Mouse (Mus musculus): ENCODE measurements around the gene Map4k5.

The Map4k5 gene

DNA sequence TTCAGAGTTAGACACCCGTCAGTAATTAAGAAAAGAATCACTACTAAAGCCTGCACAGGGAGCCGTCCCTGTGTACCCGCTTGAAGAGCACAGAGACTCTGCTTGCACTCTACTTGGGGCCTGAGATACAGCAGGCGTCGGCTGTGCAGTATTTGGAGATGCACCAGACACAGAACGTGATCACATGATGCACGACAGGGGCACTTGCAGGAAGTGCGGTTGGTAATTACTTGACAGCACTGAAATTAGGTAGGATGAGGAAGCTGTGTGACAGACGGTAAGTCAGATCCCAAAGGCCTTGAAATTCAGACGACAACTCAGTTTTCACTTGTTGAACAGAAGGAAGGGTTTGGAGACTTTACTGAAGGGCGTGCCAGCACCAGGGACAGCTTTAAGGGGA is 54.6 kb downstream of the Map4k5 start:
- DNase-seq = no peak

- no peak for DNase-seq
Measured at GRCm38 (mm10) chr12:69833982-69834604, 58.9 kb downstream of the Map4k5 start.

GRCm38 (mm10) chr12:69831239-69831910 is 61.6 kb downstream of the Map4k5 start:
- DNase-seq = no peak

DNA sequence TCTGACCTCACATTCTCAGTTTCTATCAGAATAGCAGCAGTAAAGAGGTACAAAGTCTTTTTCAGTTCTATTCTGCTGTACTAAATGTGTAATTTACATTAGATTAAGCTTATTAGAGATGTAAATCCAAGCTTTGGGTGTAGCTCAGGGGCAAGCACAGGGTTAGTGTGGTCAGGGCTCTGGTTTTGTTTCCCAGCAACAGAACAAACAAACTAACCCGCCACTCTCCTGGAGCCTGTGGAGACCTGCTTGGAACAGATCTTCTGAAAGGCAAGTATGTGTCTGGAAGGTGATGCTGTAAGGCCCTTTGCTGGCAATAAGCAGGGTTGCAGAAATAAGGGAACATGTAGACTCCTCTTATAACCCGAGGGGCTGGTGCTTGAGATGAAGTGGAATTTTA is 64.8 kb downstream of the Map4k5 start:
- DNase-seq = no peak

DNA sequence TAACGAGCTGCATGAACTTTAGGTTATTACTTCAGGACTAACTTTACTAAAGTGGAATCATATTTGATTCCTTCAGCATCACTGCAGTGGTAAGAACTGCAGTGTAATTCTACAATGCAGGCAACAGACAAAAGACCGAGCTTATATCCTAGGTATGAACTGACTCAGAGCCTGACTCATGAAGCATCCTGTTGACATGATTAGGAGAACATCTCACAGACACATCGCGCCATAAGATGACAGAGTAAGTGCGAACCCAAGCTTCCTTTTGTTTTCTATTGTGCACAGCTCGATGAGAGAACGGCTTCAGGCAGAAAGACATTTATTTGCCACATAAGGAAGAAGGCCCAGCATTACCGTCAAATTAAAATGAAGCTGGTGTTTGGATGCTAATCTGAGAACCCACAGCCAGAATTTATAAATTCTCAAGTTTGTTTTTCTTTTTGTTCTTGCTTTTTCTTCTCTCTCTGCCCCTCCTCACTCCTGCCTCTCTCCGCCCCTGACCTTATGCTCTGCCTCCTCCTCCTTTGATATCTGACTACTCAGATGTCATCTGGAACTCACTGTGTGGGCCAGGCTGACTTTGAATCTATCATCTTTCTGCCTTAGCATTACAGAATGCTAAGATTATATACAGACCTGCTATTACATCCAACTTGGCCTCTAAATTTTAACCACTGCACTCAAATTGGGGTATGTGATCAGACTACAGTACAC is 68.0 kb downstream of the Map4k5 start:
- no peak for DNase-seq

DNA sequence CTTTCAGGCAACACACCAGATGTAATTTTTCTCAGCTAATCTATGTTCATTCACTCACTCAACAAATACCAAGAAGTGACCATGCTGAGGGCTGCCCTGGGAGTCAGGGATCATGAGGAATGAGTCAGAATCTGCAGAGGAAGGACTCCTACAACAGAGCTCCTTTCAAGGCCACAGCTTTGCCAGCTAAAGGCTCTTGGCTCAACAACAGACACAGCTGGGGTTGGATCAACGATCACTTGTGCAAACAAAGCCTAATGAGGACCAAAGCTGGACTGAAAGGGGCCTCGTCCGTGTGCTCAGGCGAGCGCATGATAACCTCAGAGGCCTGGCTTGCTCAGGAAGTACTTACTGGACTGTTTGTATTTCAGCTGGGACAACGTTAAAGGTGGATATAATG is 78.7 kb downstream of the Map4k5 start:
- DNase-seq = no peak

- DNase-seq = no peak
Measured at GRCm38 (mm10) chr12:69813596-69813995, 79.4 kb downstream of the Map4k5 start.

GRCm38 (mm10) chr12:69812986-69813385 is 80.0 kb downstream of the Map4k5 start:
- no peak for DNase-seq

GRCm38 (mm10) chr12:69811976-69812375 is 81.0 kb downstream of the Map4k5 start:
- no peak for DNase-seq

- DNase-seq = no peak
Measured at GRCm38 (mm10) chr12:69809439-69809838, 83.6 kb downstream of the Map4k5 start.

DNA sequence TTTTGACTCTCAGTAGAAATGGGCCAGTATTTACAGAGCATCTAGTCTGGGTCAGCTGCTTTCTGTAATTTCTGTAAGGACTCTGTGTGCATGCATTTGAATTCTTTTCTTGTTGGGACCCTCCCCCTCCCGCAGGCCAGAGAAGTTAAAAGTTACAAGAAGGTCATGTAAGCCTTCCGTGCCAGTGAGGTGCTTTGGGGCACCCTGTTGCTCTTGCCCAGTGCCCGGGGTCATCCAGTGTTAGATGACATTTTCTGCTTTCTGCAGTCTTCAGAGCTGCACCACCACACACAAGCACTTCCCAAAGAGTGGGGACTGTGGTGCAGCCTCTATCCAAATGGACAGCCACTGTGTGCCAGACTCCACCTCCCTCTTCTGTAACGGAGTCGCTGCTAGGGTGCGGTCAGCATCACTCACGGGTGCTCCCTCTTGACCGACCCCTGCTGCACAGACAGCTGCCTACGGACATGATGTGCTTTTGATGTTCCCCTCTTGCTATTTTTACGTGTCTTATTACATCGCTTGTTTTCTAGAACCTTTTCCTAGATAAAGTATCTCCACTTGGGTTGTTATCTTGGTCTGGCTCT is 85.5 kb downstream of the Map4k5 start:
- DNase-seq = peak in 1 of 2 experiments; percentile 55

DNA sequence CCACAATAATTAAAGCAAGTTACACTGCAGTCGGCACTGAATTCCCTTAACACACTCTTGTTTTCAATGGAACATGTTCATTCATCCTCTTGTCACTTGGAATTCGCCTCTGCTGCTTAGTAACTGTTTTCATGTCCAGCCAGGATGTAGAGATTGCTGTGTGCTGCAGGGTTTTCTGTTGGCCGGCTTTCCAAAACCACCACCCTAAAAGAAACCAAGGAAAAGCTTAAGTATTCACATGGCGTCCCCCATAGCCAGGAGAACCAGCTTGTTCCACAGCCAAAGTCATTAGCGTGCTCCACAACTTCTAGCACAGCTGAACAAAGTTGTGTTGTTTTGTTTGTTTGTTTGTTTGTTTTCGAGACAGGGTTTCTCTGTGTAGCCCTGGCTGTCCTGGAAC is 87.9 kb downstream of the Map4k5 start:
- no peak for DNase-seq

- DNase-seq = no peak
Measured at GRCm38 (mm10) chr12:69804393-69805070, 88.5 kb downstream of the Map4k5 start.

DNA sequence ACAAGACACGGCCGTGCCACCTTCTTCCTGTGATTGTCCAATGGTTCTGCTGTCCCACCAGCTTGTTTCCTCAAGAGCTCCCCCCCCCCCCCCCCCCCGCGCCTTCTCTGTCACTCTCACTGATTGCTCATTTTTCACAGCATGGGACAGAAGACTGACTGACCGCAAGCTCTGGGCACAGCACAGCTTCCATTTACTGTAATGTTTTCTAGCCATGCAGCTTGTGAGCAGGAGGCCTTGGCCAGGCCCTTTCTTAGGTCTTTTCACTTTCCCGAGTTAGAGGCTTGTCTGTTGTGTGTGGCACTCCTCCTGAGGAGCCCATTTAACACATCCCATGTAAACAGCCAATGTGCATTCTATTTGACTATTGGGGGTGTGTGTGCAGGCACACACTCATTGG is 89.8 kb downstream of the Map4k5 start:
- no peak for DNase-seq

DNA sequence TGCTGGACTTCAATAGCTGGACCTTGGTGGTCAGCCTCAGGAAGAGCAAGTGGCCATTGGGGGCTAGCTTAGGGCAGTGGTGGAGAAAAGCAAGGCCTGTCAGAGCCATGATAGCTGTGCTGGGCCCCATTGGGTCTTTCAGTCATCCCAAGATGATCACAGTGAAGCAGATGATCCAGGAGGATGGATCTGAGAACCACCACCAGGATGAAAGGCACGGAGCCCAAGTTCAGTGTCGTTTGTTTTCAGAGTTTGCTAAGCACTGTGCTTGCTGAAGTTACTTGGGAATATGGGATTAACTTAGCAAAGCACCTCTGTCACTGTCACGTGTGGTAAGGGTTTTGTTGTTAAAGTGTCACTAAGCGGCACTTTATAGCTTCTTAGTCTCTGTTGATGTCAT is 92.4 kb downstream of the Map4k5 start:
- DNase-seq = no peak

- peak; percentile 89 to 93 for DNase-seq
Measured at GRCm38 (mm10) chr12:69796311-69796710, 96.7 kb downstream of the Map4k5 start.

- DNase-seq = peak; percentile 85 to 94
Measured at GRCm38 (mm10) chr12:69790530-69791505, 102.2 kb downstream of the Map4k5 start, which contains the start of gene Cdkl1. Gene Cdkl1, minus strand, starts transcription at chr12:69791267.

GRCm38 (mm10) chr12:69789766-69790529 is 103.1 kb downstream of the Map4k5 start:
- DNase-seq = peak; percentile 65 to 74

DNA sequence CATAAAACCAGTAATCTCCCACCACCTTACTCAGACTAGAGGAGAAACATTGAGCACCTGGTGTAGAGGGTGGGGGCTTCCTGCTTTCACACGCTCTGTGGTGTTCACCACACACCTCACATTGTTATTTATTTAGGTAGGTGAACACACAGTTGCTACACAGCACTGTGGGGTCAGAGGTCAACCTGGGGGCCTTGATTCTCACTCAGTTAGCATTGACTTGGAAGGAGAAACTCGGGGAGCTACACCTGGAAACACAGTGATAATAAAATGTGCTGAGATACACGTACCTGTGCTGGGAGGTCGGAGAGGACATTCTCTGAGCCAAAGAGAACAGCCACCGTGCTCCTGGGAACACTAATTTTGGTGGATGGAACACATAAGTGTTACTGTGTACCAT is 104.6 kb downstream of the Map4k5 start:
- peak; percentile 57 for DNase-seq

- no peak for DNase-seq
Measured at GRCm38 (mm10) chr12:69785471-69785870, 107.5 kb downstream of the Map4k5 start.

All from kidney, postnatal 25 days (tissue).